Mouse (Mus musculus): ENCODE measurements around the gene Acss1. TPM values are rescaled to one million over a fixed set of nuclear protein-coding genes. Genes with fewer than 3 reads are reported as not detected.

Acss1 gene
- polyA plus RNA-seq, 1 experiment, result not detected

- Histone ChIP-seq H3K27me3 (ENCODE audit: control insufficient read depth, insufficient read depth, insufficient read length) (no peaks in the 10 kb centered on the region), H3ac (ENCODE audit: control insufficient read depth, insufficient read length, low read depth) (no peak overlapping the region), H3K36me3 (ENCODE audit: control insufficient read depth, insufficient read depth) (no peaks in the 10 kb centered on the region), H3K4me3 (ENCODE audit: insufficient read depth, poor library complexity, severe bottlenecking) (no peak overlapping the region), H3K79me3 (ENCODE audit: low read depth) (no peaks in the 10 kb centered on the region), H3K79me2 (ENCODE audit: control insufficient read depth, insufficient read depth) (no peaks in the 10 kb centered on the region)
- no peak for TF ChIP-seq USF1 (IDR thresholded peaks at IDR 0.05; ENCODE audit: low read depth)
- TF ChIP-seq FOSL1 (IDR thresholded peaks at IDR 0.05; ENCODE audit: insufficient read depth, low read length, poor library complexity, severe bottlenecking), result no peak
- TF ChIP-seq CEBPB (IDR thresholded peaks at IDR 0.05; ENCODE audit: low read depth), result no peak
- no peak for TF ChIP-seq MYOG (IDR thresholded peaks at IDR 0.05; ENCODE audit: control insufficient read depth, extremely low read depth, insufficient read length)
- TF ChIP-seq MYOD1 (IDR thresholded peaks at IDR 0.05; ENCODE audit: control insufficient read depth, insufficient read length, low read depth), result no peak
- TF ChIP-seq MAX (IDR thresholded peaks at IDR 0.05), result no peak
- TF ChIP-seq CTCF (IDR thresholded peaks at IDR 0.05; ENCODE audit: control insufficient read depth, insufficient read depth, insufficient read length), result no peak
These were observed 8.3 kb downstream of the Acss1 start for GRCm38 (mm10) chr2:150660049-150660448.

GRCm38 (mm10) chr2:150656975-150657768, 11.1 kb downstream of the Acss1 start:
- TF ChIP-seq MYOG (IDR thresholded peaks at IDR 0.05; ENCODE audit: control insufficient read depth, extremely low read depth, insufficient read length), result no peak
- TF ChIP-seq MYOD1 (IDR thresholded peaks at IDR 0.05; ENCODE audit: control insufficient read depth, insufficient read length, low read depth), result no peak
- TF ChIP-seq FOSL1 (IDR thresholded peaks at IDR 0.05; ENCODE audit: insufficient read depth, low read length, poor library complexity, severe bottlenecking), result no peak
- no peak for TF ChIP-seq USF1 (IDR thresholded peaks at IDR 0.05; ENCODE audit: low read depth)
- TF ChIP-seq CTCF (IDR thresholded peaks at IDR 0.05; ENCODE audit: control insufficient read depth, insufficient read depth, insufficient read length), result no peak
- no peak for TF ChIP-seq CEBPB (IDR thresholded peaks at IDR 0.05; ENCODE audit: low read depth)
- TF ChIP-seq MAX (IDR thresholded peaks at IDR 0.05), result no peak

GRCm38 (mm10) chr2:150656112-150656511, 12.2 kb downstream of the Acss1 start:
- no peak overlapping the region for H3K4me3 ChIP-seq (ENCODE audit: insufficient read depth, poor library complexity, severe bottlenecking)
- H3K36me3 ChIP-seq (ENCODE audit: control insufficient read depth, insufficient read depth), result no peaks in the 10 kb centered on the region
- H3K27me3 ChIP-seq (ENCODE audit: control insufficient read depth, insufficient read depth, insufficient read length), result no peaks in the 10 kb centered on the region
- H3K79me3 ChIP-seq (ENCODE audit: low read depth), result no peaks in the 10 kb centered on the region
- TF ChIP-seq MYOD1 (IDR thresholded peaks at IDR 0.05; ENCODE audit: control insufficient read depth, insufficient read length, low read depth) (no peak), MYOG (IDR thresholded peaks at IDR 0.05; ENCODE audit: control insufficient read depth, extremely low read depth, insufficient read length) (no peak), FOSL1 (IDR thresholded peaks at IDR 0.05; ENCODE audit: insufficient read depth, low read length, poor library complexity, severe bottlenecking) (no peak), CTCF (IDR thresholded peaks at IDR 0.05; ENCODE audit: control insufficient read depth, insufficient read depth, insufficient read length) (no peak)
- H3ac ChIP-seq (ENCODE audit: control insufficient read depth, insufficient read length, low read depth), result no peak overlapping the region
- no peaks in the 10 kb centered on the region for H3K79me2 ChIP-seq (ENCODE audit: control insufficient read depth, insufficient read depth)

More at GRCm38 (mm10) chr2:150656975-150657768, 11.1 kb downstream of the Acss1 start:
- Histone ChIP-seq H3K27me3 (ENCODE audit: control insufficient read depth, insufficient read depth, insufficient read length) (no peaks in the 10 kb centered on the region), H3K4me3 (ENCODE audit: insufficient read depth, poor library complexity, severe bottlenecking) (no peak overlapping the region), H3ac (ENCODE audit: control insufficient read depth, insufficient read length, low read depth) (no peak overlapping the region), H3K79me2 (ENCODE audit: control insufficient read depth, insufficient read depth) (no peaks in the 10 kb centered on the region), H3K79me3 (ENCODE audit: low read depth) (no peaks in the 10 kb centered on the region), H3K36me3 (ENCODE audit: control insufficient read depth, insufficient read depth) (no peaks in the 10 kb centered on the region)

- Histone ChIP-seq H3K27me3 (ENCODE audit: control insufficient read depth, insufficient read depth, insufficient read length) (no peaks in the 10 kb centered on the region), H3K36me3 (ENCODE audit: control insufficient read depth, insufficient read depth) (no peaks in the 10 kb centered on the region), H3ac (ENCODE audit: control insufficient read depth, insufficient read length, low read depth) (no peak overlapping the region), H3K79me3 (ENCODE audit: low read depth) (no peaks in the 10 kb centered on the region), H3K4me3 (ENCODE audit: insufficient read depth, poor library complexity, severe bottlenecking) (no peak overlapping the region), H3K79me2 (ENCODE audit: control insufficient read depth, insufficient read depth) (no peaks in the 10 kb centered on the region)
- TF ChIP-seq MAX (IDR thresholded peaks at IDR 0.05) (no peak), MYOG (IDR thresholded peaks at IDR 0.05; ENCODE audit: control insufficient read depth, extremely low read depth, insufficient read length) (no peak), FOSL1 (IDR thresholded peaks at IDR 0.05; ENCODE audit: insufficient read depth, low read length, poor library complexity, severe bottlenecking) (no peak), USF1 (IDR thresholded peaks at IDR 0.05; ENCODE audit: low read depth) (no peak), CTCF (IDR thresholded peaks at IDR 0.05; ENCODE audit: control insufficient read depth, insufficient read depth, insufficient read length) (no peak), MYOD1 (IDR thresholded peaks at IDR 0.05; ENCODE audit: control insufficient read depth, insufficient read length, low read depth) (no peak), CEBPB (IDR thresholded peaks at IDR 0.05; ENCODE audit: low read depth) (no peak)
These were observed 13.0 kb downstream of the Acss1 start for GRCm38 (mm10) chr2:150655290-150655689.

- Histone ChIP-seq H3K27me3 (ENCODE audit: control insufficient read depth, insufficient read depth, insufficient read length) (no peaks in the 10 kb centered on the region), H3K4me3 (ENCODE audit: insufficient read depth, poor library complexity, severe bottlenecking) (no peak overlapping the region), H3ac (ENCODE audit: control insufficient read depth, insufficient read length, low read depth) (no peak overlapping the region), H3K79me2 (ENCODE audit: control insufficient read depth, insufficient read depth) (no peaks in the 10 kb centered on the region), H3K79me3 (ENCODE audit: low read depth) (no peaks in the 10 kb centered on the region), H3K36me3 (ENCODE audit: control insufficient read depth, insufficient read depth) (no peaks in the 10 kb centered on the region)
- no peak for TF ChIP-seq FOSL1 (IDR thresholded peaks at IDR 0.05; ENCODE audit: insufficient read depth, low read length, poor library complexity, severe bottlenecking)
- no peak for TF ChIP-seq CEBPB (IDR thresholded peaks at IDR 0.05; ENCODE audit: low read depth)
- no peak for TF ChIP-seq MYOD1 (IDR thresholded peaks at IDR 0.05; ENCODE audit: control insufficient read depth, insufficient read length, low read depth)
- TF ChIP-seq CTCF (IDR thresholded peaks at IDR 0.05; ENCODE audit: control insufficient read depth, insufficient read depth, insufficient read length), result no peak
- no peak for TF ChIP-seq MAX (IDR thresholded peaks at IDR 0.05)
- TF ChIP-seq USF1 (IDR thresholded peaks at IDR 0.05; ENCODE audit: low read depth), result no peak
- TF ChIP-seq MYOG (IDR thresholded peaks at IDR 0.05; ENCODE audit: control insufficient read depth, extremely low read depth, insufficient read length), result no peak
These were observed 13.5 kb downstream of the Acss1 start for GRCm38 (mm10) chr2:150654814-150655213.
